Mouse (Mus musculus) limb, embryonic 11.5 days (tissue): ENCODE data around the gene Pcdh17. TPM values are rescaled to one million over a fixed set of nuclear protein-coding genes. Genes with fewer than 3 reads are reported as not detected.

ENCODE experiments used
- ATAC-seq: fragments of 200-750 bp; cut with Nextera tagmentation; 2 replicates; pipeline ENCODE4 v1.8.0; 2017; ENCODE audit warnings: low read depth; ENCODE audit not compliant: insufficient number of reproducible peaks, low FRiP score, low TSS enrichment
- DNase-seq: peaks from one replicate; pipeline ENCODE4 v3.0.0-alpha.2; 2015; ENCODE audit warnings: low spot score
- H3K27ac ChIP-seq: fragments of 300-500 bp; sonication (generic); replicated peaks from 2 replicates; pipeline ENCODE4 v1.5.1; 2014; ENCODE audit warnings: low read depth, mild to moderate bottlenecking, low read length
- H3K27me3 ChIP-seq: fragments of 300-500 bp; sonication (generic); 2 replicates; pipeline ENCODE4 v1.6.1; 2014; ENCODE audit warnings: mild to moderate bottlenecking, low read length, mixed read lengths; ENCODE audit not compliant: control insufficient read depth, insufficient read depth
- H3K36me3 ChIP-seq: fragments of 300-500 bp; sonication (generic); 2 replicates; pipeline ENCODE4 v1.6.1; 2014; ENCODE audit warnings: mild to moderate bottlenecking, low read length, moderate library complexity, mixed read lengths; ENCODE audit not compliant: control insufficient read depth, insufficient read depth
- H3K4me1 ChIP-seq: fragments of 300-500 bp; sonication (generic); 2 replicates; pipeline ENCODE4 v1.6.1; 2014; ENCODE audit warnings: low read length, mixed read lengths; ENCODE audit not compliant: control insufficient read depth, insufficient read depth
- H3K4me2 ChIP-seq: fragments of 300-500 bp; sonication (generic); 2 replicates; pipeline ENCODE4 v1.6.1; 2014; ENCODE audit warnings: low read depth, mild to moderate bottlenecking, moderate library complexity; ENCODE audit not compliant: severe bottlenecking
- H3K4me3 ChIP-seq: fragments of 300-500 bp; sonication (generic); 2 replicates; pipeline ENCODE4 v1.5.1; 2014; ENCODE audit warnings: low read depth, low read length
- H3K9ac ChIP-seq: fragments of 300-500 bp; sonication (generic); 2 replicates; pipeline ENCODE4 v1.6.1; 2014; ENCODE audit warnings: mild to moderate bottlenecking, low read length
- H3K9me3 ChIP-seq: fragments of 300-500 bp; sonication (generic); 2 replicates; pipeline ENCODE4 v1.6.1; 2016; ENCODE audit warnings: low read length; ENCODE audit not compliant: control insufficient read depth
- WGBS: fragments of 180-500 bp; shearing (Covaris S2); extraction: QIAGEN DNeasy Blood & Tissue Kit; methylation state at CpG from one replicate; pipeline ENCODE4 v1.1.7; 2014; 5-methylcytosine and 5-hydroxymethylcytosine counted together
- polyA plus RNA-seq: library from polyadenylated mRNA; unstranded; fragments of >200 nt; fragmentation: Nextera tagmentation; extraction: Ambion mirVana; gene quantifications from 2 replicates; pipeline ENCODE4 v1.2.1, GENCODE M21; 2014

The Pcdh17 gene
- polyA plus RNA-seq, 1 experiment from 2014 or later, result 6.4 TPM

DNA sequence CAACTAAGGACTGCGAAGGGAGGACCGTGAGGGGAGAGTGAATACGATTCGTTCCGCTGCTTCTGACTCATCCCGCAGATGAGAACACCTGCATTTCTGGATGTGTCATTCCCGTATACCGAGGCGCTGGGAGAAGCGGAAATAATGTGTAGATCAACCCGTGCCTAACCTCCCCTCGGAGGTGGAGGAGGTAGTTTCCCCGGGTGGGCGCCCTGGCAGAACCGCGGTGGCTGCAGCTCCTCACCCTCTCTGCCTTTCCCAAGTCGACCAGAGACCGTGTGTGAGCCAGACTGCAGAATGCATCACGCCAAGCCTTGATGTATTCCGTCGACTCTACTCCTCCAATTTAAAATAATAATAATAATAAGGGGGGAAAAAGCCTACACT lies 906 bp downstream of the Pcdh17 start:
- no peak overlapping the region for H3K27ac ChIP-seq
- under 1% methylated on average over 21 of the region's 21 CpGs for WGBS
- no peaks in the 10 kb centered on the region for H3K9me3 ChIP-seq
- H3K4me1 ChIP-seq, result no peaks in the 10 kb centered on the region
- peak overlapping the region; percentile 54 for H3K4me3 ChIP-seq
- DNase-seq (peak; percentile 53), ATAC-seq (no peak)
- peaks cover 28% of the 10 kb centered on the region for H3K27me3 ChIP-seq
- no peaks in the 10 kb centered on the region for H3K36me3 ChIP-seq
- no peak overlapping the region for H3K9ac ChIP-seq
- H3K4me2 ChIP-seq, result peak overlapping the region; percentile 74

GRCm38 (mm10) chr14:84444663-84445502 lies 1.5 kb downstream of the Pcdh17 start:
- ATAC-seq (no peak), DNase-seq (peak; percentile 55)
- Histone ChIP-seq H3K4me3 (peak overlapping the region; percentile 54), H3K4me2 (peak overlapping the region; percentile 74), H3K27ac (no peak overlapping the region), H3K36me3 (no peaks in the 10 kb centered on the region), H3K4me1 (no peaks in the 10 kb centered on the region), H3K9me3 (no peaks in the 10 kb centered on the region), H3K27me3 (peaks cover 28% of the 10 kb centered on the region), H3K9ac (no peak overlapping the region)
- 1% methylated on average over 20 of the region's 21 CpGs for WGBS

- H3K36me3 ChIP-seq, result no peaks in the 10 kb centered on the region
- peak overlapping the region; percentile 54 for H3K4me3 ChIP-seq
- whole genome bisulfite sequencing, result under 1% methylated on average over 59 of the region's 59 CpGs
- no peaks in the 10 kb centered on the region for H3K4me1 ChIP-seq
- H3K4me2 ChIP-seq, result peak overlapping the region; percentile 74
- peak overlapping the region; percentile 36 for H3K9ac ChIP-seq
- H3K27me3 ChIP-seq, result peaks cover 28% of the 10 kb centered on the region
- ATAC-seq, result no peak
- DNase-seq, result peak; percentile 68
- H3K27ac ChIP-seq, result no peak overlapping the region
- no peaks in the 10 kb centered on the region for H3K9me3 ChIP-seq
Observed at GRCm38 (mm10) chr14:84445503-84446410, 2.4 kb downstream of the Pcdh17 start.

DNA sequence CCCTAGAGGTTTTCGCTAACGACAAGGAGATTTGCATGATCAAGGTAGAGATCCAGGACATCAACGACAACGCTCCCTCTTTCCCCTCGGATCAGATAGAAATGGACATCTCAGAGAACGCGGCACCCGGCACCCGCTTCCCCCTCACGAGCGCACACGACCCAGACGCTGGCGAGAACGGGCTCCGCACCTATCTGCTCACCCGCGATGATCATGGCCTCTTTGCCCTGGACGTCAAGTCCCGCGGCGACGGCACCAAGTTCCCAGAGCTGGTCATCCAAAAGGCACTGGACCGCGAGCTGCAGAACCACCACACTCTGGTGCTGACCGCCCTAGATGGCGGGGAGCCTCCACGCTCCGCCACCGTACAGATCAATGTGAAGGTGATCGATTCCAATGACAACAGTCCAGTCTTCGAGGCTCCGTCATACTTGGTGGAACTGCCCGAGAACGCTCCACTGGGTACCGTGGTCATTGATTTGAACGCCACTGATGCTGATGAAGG lies 3.1 kb downstream of the Pcdh17 start:
- Histone ChIP-seq H3K4me3 (peak overlapping the region; percentile 54), H3K4me2 (peak overlapping the region; percentile 74), H3K27me3 (peaks cover 28% of the 10 kb centered on the region), H3K4me1 (no peaks in the 10 kb centered on the region), H3K9me3 (no peaks in the 10 kb centered on the region), H3K27ac (no peak overlapping the region), H3K9ac (peak overlapping the region; percentile 36; the same call in 1 of the 2 replicates), H3K36me3 (no peaks in the 10 kb centered on the region)
- no peak for ATAC-seq
- no peak for DNase-seq
- 7% methylated on average over 37 of the region's 37 CpGs for WGBS

DNA sequence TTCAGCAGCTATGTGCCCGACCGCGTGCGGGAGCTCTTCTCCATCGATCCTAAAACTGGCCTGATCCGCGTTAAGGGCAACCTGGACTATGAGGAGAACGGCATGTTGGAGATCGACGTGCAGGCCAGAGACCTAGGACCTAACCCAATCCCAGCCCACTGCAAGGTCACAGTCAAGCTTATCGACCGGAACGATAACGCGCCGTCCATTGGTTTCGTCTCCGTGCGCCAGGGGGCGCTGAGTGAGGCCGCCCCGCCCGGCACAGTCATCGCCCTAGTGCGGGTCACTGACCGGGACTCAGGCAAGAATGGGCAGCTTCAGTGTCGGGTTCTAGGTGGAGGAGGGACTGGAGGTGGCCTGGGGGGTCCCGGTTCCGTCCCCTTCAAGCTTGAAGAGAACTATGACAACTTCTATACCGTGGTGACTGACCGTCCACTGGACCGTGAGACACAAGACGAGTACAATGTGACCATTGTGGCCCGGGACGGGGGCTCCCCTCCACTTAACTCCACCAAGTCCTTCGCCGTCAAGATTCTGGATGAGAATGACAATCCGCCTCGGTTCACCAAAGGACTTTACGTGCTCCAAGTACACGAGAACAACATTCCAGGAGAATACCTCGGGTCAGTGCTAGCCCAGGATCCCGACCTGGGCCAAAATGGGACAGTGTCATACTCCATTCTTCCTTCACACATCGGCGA lies 3.7 kb downstream of the Pcdh17 start:
- Histone ChIP-seq H3K36me3 (no peaks in the 10 kb centered on the region), H3K4me1 (no peaks in the 10 kb centered on the region), H3K27me3 (peaks cover 28% of the 10 kb centered on the region), H3K4me2 (peak overlapping the region; percentile 74), H3K9ac (no peak overlapping the region), H3K4me3 (peak overlapping the region; percentile 54), H3K27ac (no peak overlapping the region), H3K9me3 (no peaks in the 10 kb centered on the region)
- ATAC-seq (no peak), DNase-seq (peak; percentile 72)
- 9% methylated on average over 45 of the region's 45 CpGs for WGBS

GRCm38 (mm10) chr14:84447661-84448380 lies 4.5 kb downstream of the Pcdh17 start:
- H3K9me3 ChIP-seq, result no peaks in the 10 kb centered on the region
- 7% methylated on average over 45 of the region's 45 CpGs for WGBS
- H3K27ac ChIP-seq, result no peak overlapping the region
- DNase-seq (peak; percentile 51), ATAC-seq (no peak)
- peaks cover 28% of the 10 kb centered on the region for H3K27me3 ChIP-seq
- H3K4me2 ChIP-seq, result peak overlapping the region; percentile 74
- H3K4me3 ChIP-seq, result peak overlapping the region; percentile 54
- H3K4me1 ChIP-seq, result no peaks in the 10 kb centered on the region
- H3K36me3 ChIP-seq, result no peaks in the 10 kb centered on the region
- no peak overlapping the region for H3K9ac ChIP-seq

GRCm38 (mm10) chr14:84448381-84448771 lies 5.0 kb downstream of the Pcdh17 start:
- H3K9ac ChIP-seq, result no peak overlapping the region
- no peaks in the 10 kb centered on the region for H3K4me1 ChIP-seq
- H3K27ac ChIP-seq, result no peak overlapping the region
- H3K9me3 ChIP-seq, result no peaks in the 10 kb centered on the region
- no peak for ATAC-seq
- H3K4me2 ChIP-seq, result peak overlapping the region; percentile 74
- peak; percentile 31 for DNase-seq
- H3K36me3 ChIP-seq, result no peaks in the 10 kb centered on the region
- H3K27me3 ChIP-seq, result peaks cover 28% of the 10 kb centered on the region
- under 1% methylated on average over 15 of the region's 15 CpGs for WGBS
- peak overlapping the region; percentile 54 for H3K4me3 ChIP-seq
